Comparison of ENCODE assay signal across 8 mouse cellular contexts in the genomic region with DNA sequence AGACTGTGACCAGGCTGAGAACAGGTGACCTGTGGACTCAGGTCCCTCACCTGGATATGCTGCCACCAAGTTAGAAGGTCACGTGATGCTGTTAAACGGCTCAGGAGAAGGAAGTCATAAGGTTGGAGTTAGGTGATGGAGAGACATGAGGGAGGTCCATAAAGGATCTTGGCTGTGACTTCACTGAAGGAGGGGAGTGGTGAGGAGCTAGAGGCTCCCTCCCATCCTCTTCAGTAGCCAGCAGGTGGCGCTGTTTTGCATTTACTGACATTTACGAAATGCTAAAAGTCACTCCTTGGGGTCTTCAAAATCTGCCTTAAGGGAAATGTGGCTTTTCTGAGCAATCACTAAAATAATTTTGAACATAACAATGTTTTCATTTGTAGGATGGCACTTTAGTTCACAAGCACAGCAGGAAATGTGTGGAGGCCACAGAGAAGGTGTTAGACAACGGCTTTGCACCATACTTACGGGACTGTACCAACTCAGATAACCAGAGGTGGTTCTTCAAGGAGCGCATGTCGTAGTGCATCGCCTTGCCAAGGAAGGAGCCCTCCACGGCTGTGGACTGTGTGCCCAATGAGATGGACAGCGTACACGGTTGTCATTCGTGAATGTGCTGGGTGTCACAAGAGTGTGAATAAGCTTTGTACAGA. TPM values are rescaled to one million over a fixed set of nuclear protein-coding genes. Genes with fewer than 3 reads are reported as not detected.
DNase-seq lines count a peak whose midpoint lies in the region; ATAC-seq and TF ChIP-seq lines count a peak whose summit lies in the region.

No protein-coding gene starts in this region.

- peak; percentile 72 for ATAC-seq in frontal cortex, adult (ENCODE audit: low TSS enrichment)
- no peak for ATAC-seq in forebrain, embryonic 11.5 days (replicated peaks; ENCODE audit: low FRiP score)
- ATAC-seq in kidney, postnatal 0 days (replicated peaks; ENCODE audit: low FRiP score, low read depth), result no peak

- peak; percentile 87 for TF ChIP-seq CTCF in kidney, postnatal 0 days (IDR thresholded peaks at IDR 0.05; ENCODE audit: low read depth)

- H3K4me3 ChIP-seq in forebrain, embryonic 11.5 days (ENCODE audit: low read depth, low read length), result no peak overlapping the region
- no peak overlapping the region for H3K4me3 ChIP-seq in kidney, postnatal 0 days (replicated peaks; ENCODE audit: low read depth, low read length)

- H3K9ac ChIP-seq in forebrain, embryonic 11.5 days (ENCODE audit: low read length), result no peak overlapping the region
- no peak overlapping the region for H3K9ac ChIP-seq in kidney, postnatal 0 days (ENCODE audit: low read depth, low read length)

- H3K27ac ChIP-seq in forebrain, embryonic 11.5 days (ENCODE audit: low read depth, low read length), result no peak overlapping the region
- no peak overlapping the region for H3K27ac ChIP-seq in kidney, postnatal 0 days

- H3K9me3 ChIP-seq in forebrain, embryonic 11.5 days (ENCODE audit: control insufficient read depth, low read length), result no peaks in the 10 kb centered on the region; the same call in 1 of the 2 replicates
- peaks cover 4% of the 10 kb centered on the region for H3K9me3 ChIP-seq in kidney, postnatal 0 days (replicated peaks; ENCODE audit: low read length)

- H3K4me1 ChIP-seq in forebrain, embryonic 11.5 days (replicated peaks; ENCODE audit: control insufficient read depth, insufficient read depth, low read length), result no peaks in the 10 kb centered on the region
- H3K4me1 ChIP-seq in kidney, postnatal 0 days (replicated peaks; ENCODE audit: insufficient read depth, low read length), result no peaks in the 10 kb centered on the region

- no peaks in the 10 kb centered on the region for H3K27me3 ChIP-seq in forebrain, embryonic 11.5 days (ENCODE audit: control insufficient read depth, insufficient read depth, low read length)
- H3K27me3 ChIP-seq in kidney, postnatal 0 days (ENCODE audit: insufficient read depth, low read length), result no peaks in the 10 kb centered on the region

- H3K4me2 ChIP-seq in forebrain, embryonic 11.5 days (ENCODE audit: low read depth, low read length, severe bottlenecking), result no peak overlapping the region
- no peak overlapping the region for H3K4me2 ChIP-seq in kidney, postnatal 0 days (ENCODE audit: low read length)

- H3K36me3 ChIP-seq in forebrain, embryonic 11.5 days (ENCODE audit: control insufficient read depth, insufficient read depth, low read length), result no peaks in the 10 kb centered on the region
- no peaks in the 10 kb centered on the region for H3K36me3 ChIP-seq in kidney, postnatal 0 days (ENCODE audit: insufficient read depth, low read length)

- no peak for DNase-seq in frontal cortex, postnatal 14 days (ENCODE audit: low spot score in 2 of 2)
- peak; percentile 57 for DNase-seq in A20 (ENCODE audit: low read depth, low spot score)
- DNase-seq in adrenal gland, postnatal 25 days, result peak; percentile 66
- peak; percentile 72 for DNase-seq in forebrain, embryonic 11.5 days (ENCODE audit: low spot score)
- peak; percentile 85 for DNase-seq in kidney, postnatal 0 days (ENCODE audit: low spot score)
- peak; percentile 73 for DNase-seq in lung, postnatal 10 days
- peak; percentile 23 to 76 for DNase-seq in spleen, postnatal 4 days (ENCODE audit: low spot score in 2 of 2)

- WGBS in forebrain, embryonic 11.5 days, result 70% methylated on average over 13 of the region's 13 CpGs
- 60% methylated on average over 13 of the region's 13 CpGs for WGBS in kidney, postnatal 0 days

RNA-seq across cellular contexts. Expression of gene Galnt12, which starts 30.5 kb away (rescaled TPM):
- 0.67 and 1.4 TPM in 2 replicates for total RNA-seq in adrenal gland, postnatal 25 days (2021)
- polyA plus RNA-seq in forebrain, embryonic 11.5 days (2014; fragmentation: Nextera tagmentation; extraction: Ambion mirVana), result 12.1 and 12.4 TPM in 2 replicates
- polyA plus RNA-seq in kidney, postnatal 0 days (2015; fragmentation: Nextera tagmentation; extraction: Ambion mirVana), result 10.2 and 11.2 TPM in 2 replicates

Comparison
In these comparisons a context has a peak if more than half of its experiments do, and no peak if none do; other contexts are left out.
1. DNase-seq: peak in A20 (single experiment), adrenal gland, postnatal 25 days (single experiment), forebrain, embryonic 11.5 days (single experiment), kidney, postnatal 0 days (single experiment), lung, postnatal 10 days (single experiment) and spleen, postnatal 4 days (2 of 2); none in frontal cortex, postnatal 14 days (0 of 2).